Mouse (Mus musculus) Patski (cell line): ENCODE measurements around the gene Cd300ld3. TPM values are rescaled to one million over a fixed set of nuclear protein-coding genes. Genes with fewer than 3 reads are reported as not detected.

Source experiments
- ATAC-seq: fragments of 100-300 bp; one replicate; pipeline ENCODE4 v1.8.0; 2021
- CTCF ChIA-PET: fragments of 350-600 bp; sonication (Branson Sonifier 250); formaldehyde crosslinking; loops from one replicate; lab custom pipeline; 2022; ENCODE audit warnings: inconsistent platforms; lab: Charles Lee
- POLR2A ChIA-PET: fragments of 350-600 bp; sonication (Branson Sonifier 250); formaldehyde crosslinking; loops from one replicate; lab custom pipeline; 2022; ENCODE audit warnings: antibody characterized with exemption, inconsistent platforms; lab: Charles Lee
- DNase-seq: peaks from one replicate; pipeline ENCODE4 v3.0.0-alpha.2; 2011; ENCODE audit warnings: low read depth, low spot score
- H3K27me3 ChIP-seq: fragments of 371-371 bp; one replicate; pipeline ENCODE4 v1.5.1; 2021
- CTCF ChIP-seq: fragments of 100-300 bp; IDR thresholded peaks from one replicate; pipeline ENCODE4 v1.5.1; 2021
- in situ Hi-C: fragments of 300-500 bp; cut with MboI; formaldehyde crosslinking; loops from 3 replicates; pipeline ENCODE4 v1.11.1; 2018; ENCODE audit warnings: low pct_unique_long_range_greater_than_20kb, mixed read lengths
- polyA plus RNA-seq: library from polyadenylated mRNA; unstranded; gene quantifications from one replicate; pipeline ENCODE4 v1.2.3, GENCODE M21; 2021

Cd300ld3 gene
- polyA plus RNA-seq, 1 experiment from 2014 or later: not detected

- TF ChIP-seq CTCF: peak; percentile 62
- DNase-seq (no peak), ATAC-seq (no peak)
- in situ Hi-C loops: loop anchor here (5.0 kb wide), 1 partner anchor 76 kb away; no protein-coding TSS in a partner anchor
- POLR2A ChIA-PET: interaction anchor here (1.0 kb wide), 1 partner anchor 73 kb away, joined by 3 read pairs; no protein-coding TSS in a partner anchor
- peaks cover 4% of the 10 kb centered on the region for H3K27me3 ChIP-seq
- CTCF ChIA-PET: interaction anchor here (1.2 to 3.8 kb wide), 4 partner anchors 9 to 74 kb away, joined by 3 to 29 read pairs (median 4); no protein-coding TSS in a partner anchor
Observed at GRCm38 (mm10) chr11:115080886-115081285, 32.7 kb upstream of the Cd300ld3 start.

- ATAC-seq: no peak
- in situ Hi-C loops: no loop called here
- no peaks in the 10 kb centered on the region for H3K27me3 ChIP-seq
- no peak for DNase-seq
- CTCF ChIA-PET: no interaction called here
- POLR2A ChIA-PET: no interaction called here
- TF ChIP-seq CTCF: no peak
Observed at GRCm38 (mm10) chr11:115078680-115079079, 30.5 kb upstream of the Cd300ld3 start.

- DNase-seq: no peak
- TF ChIP-seq CTCF: no peak
- no peak for ATAC-seq
- CTCF ChIA-PET: interaction anchor here (1.4 kb wide), 1 partner anchor 76 kb away, joined by 3 read pairs; no protein-coding TSS in a partner anchor
- in situ Hi-C loops: no loop called here
- H3K27me3 ChIP-seq: no peaks in the 10 kb centered on the region
- POLR2A ChIA-PET: no interaction called here
Observed at GRCm38 (mm10) chr11:115077436-115077835, 29.2 kb upstream of the Cd300ld3 start.

- no peak for ATAC-seq
- no peaks in the 10 kb centered on the region for H3K27me3 ChIP-seq
- no peak for TF ChIP-seq CTCF
- in situ Hi-C loops: no loop called here
- DNase-seq: no peak
- CTCF ChIA-PET: interaction anchor here (1.3 to 1.4 kb wide), 2 partner anchors 77 to 262 kb away, joined by 3 to 4 read pairs; no protein-coding TSS in a partner anchor
- POLR2A ChIA-PET: no interaction called here
Observed at GRCm38 (mm10) chr11:115075859-115076258, 27.6 kb upstream of the Cd300ld3 start.

- CTCF ChIA-PET: interaction anchor here (1.3 kb wide), 1 partner anchor 261 kb away, joined by 4 read pairs; no protein-coding TSS in a partner anchor
- no peak for TF ChIP-seq CTCF
- in situ Hi-C loops: no loop called here
- POLR2A ChIA-PET: no interaction called here
- no peak for ATAC-seq
- H3K27me3 ChIP-seq: no peaks in the 10 kb centered on the region
- no peak for DNase-seq
Observed at GRCm38 (mm10) chr11:115075407-115075806, 27.2 kb upstream of the Cd300ld3 start.

- H3K27me3 ChIP-seq: no peaks in the 10 kb centered on the region
- TF ChIP-seq CTCF: no peak
- ChIA-PET POLR2A (no interaction called here), CTCF (no interaction called here)
- in situ Hi-C loops: loop anchor here (25.0 kb wide), 1 partner anchor 286 kb away; the partner anchor contains the start of genes Btbd17 and Gpr142
- no peak for DNase-seq
- ATAC-seq: no peak
Observed at GRCm38 (mm10) chr11:115073002-115073401, 24.8 kb upstream of the Cd300ld3 start.

- ATAC-seq: peak; percentile 83
- in situ Hi-C loops: loop anchor here (25.0 kb wide), 1 partner anchor 284 kb away; the partner anchor contains the start of genes Btbd17 and Gpr142
- no peaks in the 10 kb centered on the region for H3K27me3 ChIP-seq
- DNase-seq: peak; percentile 64
- ChIA-PET CTCF (interaction anchor here (1.3 kb wide), 1 partner anchor 12 kb away, joined by 3 read pairs; no protein-coding TSS in a partner anchor), POLR2A (interaction anchor here (0.6 kb wide), 1 partner anchor 23 kb away, joined by 3 read pairs; no protein-coding TSS in a partner anchor)
- no peak for TF ChIP-seq CTCF
Observed at GRCm38 (mm10) chr11:115071631-115072294, 23.6 kb upstream of the Cd300ld3 start.

GRCm38 (mm10) chr11:115071015-115071551 lies 22.9 kb upstream of the Cd300ld3 start:
- no peak for DNase-seq
- POLR2A ChIA-PET: interaction anchor here (0.6 kb wide), 1 partner anchor 22 kb away, joined by 3 read pairs; no protein-coding TSS in a partner anchor

GRCm38 (mm10) chr11:115066768-115067167 lies 18.6 kb upstream of the Cd300ld3 start:
- TF ChIP-seq CTCF: peak; percentile 40
- no peaks in the 10 kb centered on the region for H3K27me3 ChIP-seq
- POLR2A ChIA-PET: interaction anchor here (0.6 kb wide), 1 partner anchor 36 kb away, joined by 5 read pairs; no protein-coding TSS in a partner anchor
- in situ Hi-C loops: loop anchor here (25.0 kb wide), 1 partner anchor 279 kb away; the partner anchor contains the start of genes Btbd17 and Gpr142
- DNase-seq (no peak), ATAC-seq (no peak)
- CTCF ChIA-PET: no interaction called here

More at GRCm38 (mm10) chr11:115071015-115071551, 22.9 kb upstream of the Cd300ld3 start:
- CTCF ChIA-PET: interaction anchor here (1.3 kb wide), 1 partner anchor 13 kb away, joined by 3 read pairs; no protein-coding TSS in a partner anchor
- ATAC-seq: no peak
- in situ Hi-C loops: loop anchor here (25.0 kb wide), 1 partner anchor 284 kb away; the partner anchor contains the start of genes Btbd17 and Gpr142
- no peak for TF ChIP-seq CTCF
- no peaks in the 10 kb centered on the region for H3K27me3 ChIP-seq

- no peaks in the 10 kb centered on the region for H3K27me3 ChIP-seq
- TF ChIP-seq CTCF: no peak
- CTCF ChIA-PET: no interaction called here
- POLR2A ChIA-PET: no interaction called here
- DNase-seq: no peak
- no peak for ATAC-seq
- in situ Hi-C loops: loop anchor here (25.0 kb wide), 1 partner anchor 275 kb away; the partner anchor contains the start of genes Btbd17 and Gpr142
Observed at GRCm38 (mm10) chr11:115062077-115062476, 13.9 kb upstream of the Cd300ld3 start, which contains the start of gene Cd300e. TSS of gene Cd300e (minus strand) at chr11:115062177.
